ENCODE assay signal across 15 mouse cellular contexts in genomic region chr8:102331151-102331550, GRCm38 (mm10).
"Had no signal": no experiment of that assay in that cellular context is flagged by ENCODE, and none has a peak within 500 bp of the region (broad histone marks: within the 10 kb centered on the region; RNA-seq: fewer than 3 reads in every experiment).

No protein-coding gene starts in this region.

- H3K9me3 ChIP-seq: liver, embryonic 13.5 days; midbrain, embryonic 12.5 days had no signal

- DNase-seq: kidney, adult 11 months; kidney, adult 9 months; kidney, postnatal 25 days; layer of hippocampus, adult 9-11 months; liver, embryonic 13.5 days; lung, adult 2 months; lung, postnatal 14 days; lung, postnatal 4 days; thymus, adult 18-20 months; thymus, postnatal 36 days had no signal

- ATAC-seq: midbrain, embryonic 16.5 days had no signal

- H3K27me3 ChIP-seq: liver, embryonic 13.5 days; midbrain, embryonic 12.5 days had no signal

- H3K4me2 ChIP-seq: liver, embryonic 13.5 days; midbrain, embryonic 12.5 days had no signal

- H3K4me1 ChIP-seq: liver, embryonic 13.5 days; midbrain, embryonic 12.5 days had no signal

- H3K36me3 ChIP-seq: liver, embryonic 13.5 days; midbrain, embryonic 12.5 days had no signal

- H3K9ac ChIP-seq: liver, embryonic 13.5 days; midbrain, embryonic 12.5 days had no signal

- H3K27ac ChIP-seq: kidney, postnatal 0 days; layer of hippocampus, adult 2 months; liver, embryonic 13.5 days; midbrain, embryonic 12.5 days had no signal

- H3K4me3 ChIP-seq: layer of hippocampus, adult 2 months; liver, embryonic 13.5 days; midbrain, embryonic 12.5 days; myocyte had no signal
